Mouse (Mus musculus) MEL (cell line): Measurements from ENCODE around the gene Cnot8. TPM values are rescaled to one million over a fixed set of nuclear protein-coding genes. Genes with fewer than 3 reads are reported as not detected.

Experiments used
- DNase-seq: peaks from one replicate; pipeline ENCODE4 v3.0.0; 2011; ENCODE audit warnings: low read depth, low spot score
- H3K27ac ChIP-seq: 2 replicates; pipeline ENCODE4 v1.5.1; 2012; ENCODE audit warnings: low read depth, mild to moderate bottlenecking, control low read depth, low read length, moderate library complexity; ENCODE audit not compliant: control insufficient read depth
- H3K27me3 ChIP-seq, 2 experiments: fragments of 150-350 bp in 1 of 2; sonication (generic) in 1 of 2; 2 replicates each; pipeline ENCODE4 v1.6.1; 2012; ENCODE audit warnings: low read length in 2 of 2, mild to moderate bottlenecking in 2 of 2, improper control_type of control experiment in 1 of 2, moderate library complexity in 1 of 2; ENCODE audit not compliant: insufficient read depth in 2 of 2, control insufficient read depth in 1 of 2
- H3K36me3 ChIP-seq, 2 experiments: 2 replicates each; pipeline ENCODE4 v1.6.1; 2012 to 2014; ENCODE audit warnings: low read length in 2 of 2, improper control_type of control experiment in 1 of 2, inconsistent platforms in 1 of 2, mild to moderate bottlenecking in 1 of 2; ENCODE audit not compliant: insufficient read depth in 2 of 2, control insufficient read depth in 1 of 2
- H3K4me1 ChIP-seq, 2 experiments: fragments of 150-350 bp in 1 of 2; sonication (generic) in 1 of 2; 2 replicates each; pipeline ENCODE4 v1.6.1; 2012; ENCODE audit warnings: low read length in 2 of 2, improper control_type of control experiment in 1 of 2, mild to moderate bottlenecking in 1 of 2; ENCODE audit not compliant: insufficient read depth in 2 of 2, control insufficient read depth in 1 of 2
- H3K4me3 ChIP-seq, 2 experiments: fragments of 150-350 bp in 1 of 2; sonication (generic) in 1 of 2; 2 replicates each; pipeline ENCODE4 v1.5.1; 2012; ENCODE audit warnings: low read depth in 2 of 2, low read length in 2 of 2, mild to moderate bottlenecking in 2 of 2, moderate library complexity in 2 of 2, control low read depth in 1 of 2, improper control_type of control experiment in 1 of 2; ENCODE audit not compliant: control insufficient read depth in 1 of 2, insufficient read depth in 1 of 2
- H3K79me2 ChIP-seq: 2 replicates; pipeline ENCODE4 v1.6.1; 2012; ENCODE audit warnings: mild to moderate bottlenecking, low read length, moderate library complexity; ENCODE audit not compliant: control insufficient read depth, poor library complexity, insufficient read depth
- H3K9ac ChIP-seq: 2 replicates; pipeline ENCODE4 v1.6.1; 2012; ENCODE audit warnings: low read depth, mild to moderate bottlenecking, control low read depth, low read length, moderate library complexity; ENCODE audit not compliant: control insufficient read depth, poor library complexity, severe bottlenecking
- H3K9me3 ChIP-seq: fragments of 150-350 bp; sonication (generic); replicated peaks from 2 replicates; pipeline ENCODE4 v1.6.1; 2012; ENCODE audit warnings: mild to moderate bottlenecking, low read length, improper control_type of control experiment, moderate library complexity; ENCODE audit not compliant: insufficient read depth
- BHLHE40 ChIP-seq: IDR thresholded peaks from 2 replicates; pipeline ENCODE4 v1.6.1; 2012; ENCODE audit warnings: low read depth, mild to moderate bottlenecking, inconsistent platforms, low read length, improper control_type of control experiment, borderline replicate concordance
- CHD1 ChIP-seq: IDR thresholded peaks from 2 replicates; pipeline ENCODE4 v1.6.1; 2012; ENCODE audit warnings: low read depth, mild to moderate bottlenecking, inconsistent platforms, low read length, improper control_type of control experiment
- CHD2 ChIP-seq: IDR thresholded peaks from 2 replicates; pipeline ENCODE4 v1.6.1; 2011; ENCODE audit warnings: low read length, improper control_type of control experiment
- CTCF ChIP-seq, 3 experiments: IDR thresholded peaks in 2 of 3; conservative IDR thresholded peaks in 1 of 3; 2 replicates each; pipeline ENCODE4 v1.5.1; 2011 to 2012; ENCODE audit warnings: low read length in 3 of 3, low read depth in 2 of 3, mild to moderate bottlenecking in 2 of 3, improper control_type of control experiment in 1 of 3, inconsistent platforms in 1 of 3, mixed read lengths in 1 of 3, moderate library complexity in 1 of 3; ENCODE audit not compliant: control insufficient read depth in 1 of 3, insufficient read depth in 1 of 3, poor library complexity in 1 of 3, severe bottlenecking in 1 of 3
- E2F4 ChIP-seq: IDR thresholded peaks from 2 replicates; pipeline ENCODE4 v1.6.1; 2011; ENCODE audit warnings: low read depth, low read length, improper control_type of control experiment, borderline replicate concordance
- EP300 ChIP-seq, 2 experiments: IDR thresholded peaks; 2 replicates each; pipeline ENCODE4 v1.6.1; 2011; ENCODE audit warnings: improper control_type of control experiment in 2 of 2, low read length in 2 of 2, low read depth in 1 of 2, mild to moderate bottlenecking in 1 of 2
- ETS1 ChIP-seq: IDR thresholded peaks from 2 replicates; pipeline ENCODE4 v1.6.1; 2012; ENCODE audit warnings: low read depth, mild to moderate bottlenecking, inconsistent platforms, low read length, improper control_type of control experiment, moderate library complexity
- GABPA ChIP-seq: IDR thresholded peaks from 2 replicates; pipeline ENCODE4 v1.6.1; 2012; ENCODE audit warnings: low read depth, mild to moderate bottlenecking, inconsistent platforms, low read length, improper control_type of control experiment, moderate library complexity
- GATA1 ChIP-seq: IDR thresholded peaks from 2 replicates; pipeline ENCODE4 v1.6.1; 2011; ENCODE audit warnings: low read depth, low read length, improper control_type of control experiment
- HCFC1 ChIP-seq: IDR thresholded peaks from 2 replicates; pipeline ENCODE4 v1.6.1; 2012; ENCODE audit warnings: low read depth, mild to moderate bottlenecking, inconsistent platforms, low read length, improper control_type of control experiment, moderate library complexity
- JUND ChIP-seq: IDR thresholded peaks from 2 replicates; pipeline ENCODE4 v1.6.1; 2011; ENCODE audit warnings: low read depth, mild to moderate bottlenecking, improper control_type of control experiment, low read length
- MAFK ChIP-seq: IDR thresholded peaks from 2 replicates; pipeline ENCODE4 v1.6.1; 2011; ENCODE audit warnings: low read depth, mild to moderate bottlenecking, low read length, improper control_type of control experiment, borderline replicate concordance
- MAX ChIP-seq: IDR thresholded peaks from 2 replicates; pipeline ENCODE4 v1.6.1; 2011; ENCODE audit warnings: low read length, improper control_type of control experiment
- MAZ ChIP-seq: IDR thresholded peaks from 2 replicates; pipeline ENCODE4 v1.6.1; 2012; ENCODE audit warnings: low read depth, mild to moderate bottlenecking, inconsistent platforms, low read length, improper control_type of control experiment
- MEF2A ChIP-seq: IDR thresholded peaks from 2 replicates; pipeline ENCODE4 v1.6.1; 2014; ENCODE audit warnings: low read depth, mild to moderate bottlenecking, inconsistent platforms, low read length, improper control_type of control experiment; ENCODE audit not compliant: poor library complexity, insufficient replicate concordance, severe bottlenecking; ENCODE audit errors: extremely low read depth
- MXI1 ChIP-seq: IDR thresholded peaks from 2 replicates; pipeline ENCODE4 v1.6.1; 2011; ENCODE audit warnings: mild to moderate bottlenecking, low read depth, low read length, improper control_type of control experiment
- MYC ChIP-seq: IDR thresholded peaks from 2 replicates; pipeline ENCODE4 v1.6.1; 2011; ENCODE audit warnings: low read depth, mild to moderate bottlenecking, low read length, improper control_type of control experiment, moderate library complexity
- NELFE ChIP-seq: IDR thresholded peaks from 2 replicates; pipeline ENCODE4 v1.6.1; 2011; ENCODE audit warnings: low read depth, low read length, improper control_type of control experiment
- NRF1 ChIP-seq: IDR thresholded peaks from 2 replicates; pipeline ENCODE4 v1.6.1; 2014; ENCODE audit warnings: low read depth, mild to moderate bottlenecking, inconsistent platforms, low read length, improper control_type of control experiment, moderate library complexity; ENCODE audit not compliant: poor library complexity, insufficient read depth, severe bottlenecking
- POLR2A ChIP-seq, 2 experiments: IDR thresholded peaks; 2 replicates each; pipeline ENCODE4 v1.6.1; 2011 to 2012; ENCODE audit warnings: low read length in 2 of 2, mild to moderate bottlenecking in 2 of 2, control low read depth in 1 of 2, improper control_type of control experiment in 1 of 2, low read depth in 1 of 2, moderate library complexity in 1 of 2; ENCODE audit not compliant: control insufficient read depth in 1 of 2, insufficient read depth in 1 of 2, poor library complexity in 1 of 2
- POLR2AphosphoS2 ChIP-seq: IDR thresholded peaks from 2 replicates; pipeline ENCODE4 v1.6.1; 2011; ENCODE audit warnings: low read length, improper control_type of control experiment
- POLR2AphosphoS5 ChIP-seq: IDR thresholded peaks from 2 replicates; pipeline ENCODE4 v1.6.1; 2012; ENCODE audit warnings: low read depth, borderline replicate concordance, mild to moderate bottlenecking, inconsistent platforms, low read length, moderate library complexity, mixed read lengths
- RAD21 ChIP-seq: IDR thresholded peaks from 2 replicates; pipeline ENCODE4 v1.6.1; 2011; ENCODE audit warnings: mild to moderate bottlenecking, low read depth, low read length, improper control_type of control experiment
- RCOR1 ChIP-seq: IDR thresholded peaks from 2 replicates; pipeline ENCODE4 v1.6.1; 2012; ENCODE audit warnings: low read depth, mild to moderate bottlenecking, inconsistent platforms, low read length, improper control_type of control experiment
- SIN3A ChIP-seq: IDR thresholded peaks from 2 replicates; pipeline ENCODE4 v1.6.1; 2012; ENCODE audit warnings: low read length, improper control_type of control experiment, inconsistent platforms
- SMC3 ChIP-seq: IDR thresholded peaks from 2 replicates; pipeline ENCODE4 v1.6.1; 2011; ENCODE audit warnings: low read depth, low read length, improper control_type of control experiment
- TAL1 ChIP-seq: IDR thresholded peaks from 2 replicates; pipeline ENCODE4 v1.6.1; 2012; ENCODE audit warnings: mild to moderate bottlenecking, inconsistent platforms, low read length, moderate library complexity, mixed read lengths
- TBP ChIP-seq: IDR thresholded peaks from 2 replicates; pipeline ENCODE4 v1.8.0; 2011; ENCODE audit warnings: low read depth, low read length, improper control_type of control experiment
- TCF12 ChIP-seq: IDR thresholded peaks from 2 replicates; pipeline ENCODE4 v1.6.1; 2014; ENCODE audit warnings: low read depth, mild to moderate bottlenecking, inconsistent platforms, low read length, improper control_type of control experiment, moderate library complexity
- UBTF ChIP-seq: IDR thresholded peaks from 2 replicates; pipeline ENCODE4 v1.6.1; 2012; ENCODE audit warnings: low read depth, mild to moderate bottlenecking, inconsistent platforms, low read length, improper control_type of control experiment, moderate library complexity, borderline replicate concordance; ENCODE audit not compliant: insufficient read depth
- USF1 ChIP-seq: IDR thresholded peaks from 2 replicates; pipeline ENCODE4 v1.6.1; 2014; ENCODE audit warnings: low read depth, mild to moderate bottlenecking, inconsistent platforms, low read length, improper control_type of control experiment, moderate library complexity
- USF2 ChIP-seq, 2 experiments: IDR thresholded peaks; 2 replicates each; pipeline ENCODE4 v1.6.1; 2011 to 2012; ENCODE audit warnings: improper control_type of control experiment in 2 of 2, low read length in 2 of 2, borderline replicate concordance in 1 of 2, inconsistent platforms in 1 of 2, low read depth in 1 of 2, mild to moderate bottlenecking in 1 of 2; ENCODE audit not compliant: insufficient read depth in 1 of 2
- ZC3H11A ChIP-seq: IDR thresholded peaks from 2 replicates; pipeline ENCODE4 v1.6.1; 2012; ENCODE audit warnings: low read depth, mild to moderate bottlenecking, inconsistent platforms, low read length, improper control_type of control experiment
- ZKSCAN1 ChIP-seq: IDR thresholded peaks from 2 replicates; pipeline ENCODE4 v1.6.1; 2012; ENCODE audit warnings: low read depth, mild to moderate bottlenecking, inconsistent platforms, low read length, improper control_type of control experiment, moderate library complexity
- ZMIZ1 ChIP-seq: IDR thresholded peaks from 2 replicates; pipeline ENCODE4 v1.6.1; 2012; ENCODE audit warnings: low read depth, mild to moderate bottlenecking, inconsistent platforms, low read length, improper control_type of control experiment, moderate library complexity
- ZNF384 ChIP-seq: IDR thresholded peaks from 2 replicates; pipeline ENCODE4 v1.6.1; 2012; ENCODE audit warnings: low read depth, mild to moderate bottlenecking, inconsistent platforms, low read length, improper control_type of control experiment
- polyA plus RNA-seq, 2 experiments: library from polyadenylated mRNA; stranded (reverse) in 1 of 2; unstranded in 1 of 2; fragments of >175 nt in 1 of 2; fragments of >200 nt in 1 of 2; gene quantifications; 2 replicates each; pipeline versions ENCODE4 v1.2.1 to v1.2.4; 2012; ENCODE audit warnings: low replicate concordance in 2 of 2, low read depth in 1 of 2; ENCODE audit not compliant: insufficient read length in 2 of 2, insufficient read depth in 1 of 2, missing spikeins in 1 of 2
- total RNA-seq: library from RNA; depleted of rRNA; stranded (reverse); fragments of 300-350 nt; gene quantifications from 2 replicates; pipeline ENCODE4 v1.2.3, GENCODE M21; 2012

The Cnot8 gene
- total and polyA plus RNA-seq, 3 experiments, result 52.9 to 70.3 TPM; not detected in 1

GRCm38 (mm10) chr11:58093021-58093528 lies 10.9 kb upstream of the Cnot8 start, which contains the start of gene Gm12248:
TSS of gene Gm12248 (minus strand) at chr11:58093134.
- peak within 1 kb of the TSS; percentile 80 for H3K9ac ChIP-seq
- TF ChIP-seq MAZ, result 0 out of 2 replicates have a peak, but pooled peaks have one; percentile 26
- peak; percentile 42 to 74; a peak in 2 of 4 replicates for TF ChIP-seq USF2 (IDR thresholded peaks at IDR 0.05; ENCODE audit: borderline replicate concordance in 1 of 2, insufficient read depth in 1 of 2, low read depth in 1 of 2, low read length in 2 of 2)
- TF ChIP-seq POLR2A (IDR thresholded peaks at IDR 0.05; ENCODE audit: control insufficient read depth in 1 of 2, insufficient read depth in 1 of 2, low read depth in 1 of 2, low read length in 2 of 2, poor library complexity in 1 of 2), result peak in 1 of 2 experiments; percentile 65; a peak in 2 of 4 replicates
- TF ChIP-seq GATA1, result peak; percentile 70
- TF ChIP-seq RAD21, result no peak
- peak; percentile 66 for TF ChIP-seq SIN3A
- no peak for TF ChIP-seq CTCF (IDR thresholded peaks at IDR 0.05 in 2 of 3, conservative IDR thresholded peaks at IDR 0.05 in 1 of 3; ENCODE audit: control insufficient read depth in 1 of 3, insufficient read depth in 1 of 3, low read depth in 2 of 3, low read length in 3 of 3, poor library complexity in 1 of 3, severe bottlenecking in 1 of 3)
- peak; percentile 95 for TF ChIP-seq USF1
- TF ChIP-seq POLR2AphosphoS5, result no peak
- no peak for TF ChIP-seq POLR2AphosphoS2
- TF ChIP-seq ZC3H11A, result no peak
- TF ChIP-seq TAL1, result no peak
- peak; percentile 45; the same call in 1 of the 2 replicates for TF ChIP-seq RCOR1
- TF ChIP-seq GABPA, result no peak
- peak; percentile 46 to 64; a peak in 3 of 4 replicates for TF ChIP-seq EP300 (IDR thresholded peaks at IDR 0.05; ENCODE audit: low read depth in 1 of 2, low read length in 2 of 2)
- TF ChIP-seq SMC3, result no peak
- peak; percentile 54; the same call in 1 of the 2 replicates for TF ChIP-seq TCF12
- TF ChIP-seq CHD2, result no peak
- TF ChIP-seq ZMIZ1, result 0 out of 2 replicates have a peak, but pooled peaks have one; percentile 47
- TF ChIP-seq TBP, result peak; percentile 74
- peak; percentile 46; the same call in 1 of the 2 replicates for TF ChIP-seq MYC
- no peak for TF ChIP-seq NRF1
- TF ChIP-seq ETS1, result peak; percentile 35; the same call in 1 of the 2 replicates
- peak; percentile 93 for TF ChIP-seq BHLHE40
- no peak for TF ChIP-seq E2F4
- TF ChIP-seq MAFK, result no peak; the same call in 1 of the 2 replicates
- no peak for TF ChIP-seq JUND
- TF ChIP-seq MEF2A, result no peak
- peak; percentile 88 for TF ChIP-seq ZNF384
- TF ChIP-seq CHD1, result no peak
- TF ChIP-seq NELFE, result peak; percentile 74
- TF ChIP-seq MXI1, result peak; percentile 85
- no peak for TF ChIP-seq UBTF
- TF ChIP-seq MAX, result peak; percentile 79
- TF ChIP-seq ZKSCAN1, result no peak
- peak; percentile 44; the same call in 1 of the 2 replicates for TF ChIP-seq HCFC1

More at GRCm38 (mm10) chr11:58093021-58093528, 10.9 kb upstream of the Cnot8 start, which contains the start of gene Gm12248:
- Histone ChIP-seq H3K79me2 (no peaks in the 10 kb centered on the region), H3K27ac (peak within 1 kb of the TSS; percentile 92), H3K36me3 (peaks cover 0 to 4% of the 10 kb centered on the region in 2 experiments; a peak in 1 of 4 replicates), H3K4me1 (peaks cover 4 to 6% of the 10 kb centered on the region in 2 experiments; a peak in 3 of 4 replicates), H3K4me3 (peak within 1 kb of the TSS; percentile 89 to 92), H3K9me3 (no peaks in the 10 kb centered on the region), H3K27me3 (no peaks in the 10 kb centered on the region)
- DNase-seq, result peak; percentile 84
